In genomic region chr9:21614864-21615616, GRCm38 (mm10) we compare ENCODE assay signal across 8 mouse cellular contexts. TPM values are rescaled to one million over a fixed set of nuclear protein-coding genes. Genes with fewer than 3 reads are reported as not detected.
DNase-seq lines count a peak whose midpoint lies in the region; ATAC-seq and TF ChIP-seq lines count a peak whose summit lies in the region.

No protein-coding gene starts in this region.

- no peak for DNase-seq in kidney, adult 2 months
- no peak for DNase-seq in kidney, postnatal 4 days
- peak; percentile 33 for DNase-seq in MEL-GATA-1-ER (ENCODE audit: extremely low read depth, low read depth)
- no peak for DNase-seq in hindbrain, embryonic 11.5 days (ENCODE audit: low spot score)
- DNase-seq in layer of hippocampus, postnatal 14 days (ENCODE audit: low spot score in 2 of 2), result no peak
- DNase-seq in lung, postnatal 4 days, result no peak
- DNase-seq in gastrocnemius, postnatal 36 days, result no peak

- peak overlapping the region; percentile 87 for H3K27ac ChIP-seq in kidney, adult 2 months (ENCODE audit: insufficient read depth, low read depth, low read length)
- H3K27ac ChIP-seq in hindbrain, embryonic 11.5 days (ENCODE audit: low read depth, low read length), result peak overlapping the region; percentile 98
- H3K27ac ChIP-seq in midbrain, embryonic 12.5 days (replicated peaks), result peak overlapping the region; percentile 97

- peak overlapping the region; percentile 80 for H3K9ac ChIP-seq in hindbrain, embryonic 11.5 days (ENCODE audit: low read depth, low read length)
- H3K9ac ChIP-seq in midbrain, embryonic 12.5 days (replicated peaks), result peak overlapping the region; percentile 75

- no peaks in the 10 kb centered on the region for H3K36me3 ChIP-seq in kidney, adult 2 months (ENCODE audit: control insufficient read depth, insufficient read depth, low read length)
- no peaks in the 10 kb centered on the region for H3K36me3 ChIP-seq in hindbrain, embryonic 11.5 days (ENCODE audit: control insufficient read depth, insufficient read depth, low read length)
- H3K36me3 ChIP-seq in midbrain, embryonic 12.5 days, result peaks cover 5% of the 10 kb centered on the region; the same call in 1 of the 2 replicates

- TF ChIP-seq CTCF in kidney, adult 2 months (conservative IDR thresholded peaks at IDR 0.05; ENCODE audit: insufficient read depth, insufficient read length, low read depth, low read length), result no peak

- TF ChIP-seq POLR2A in kidney, adult 2 months (IDR thresholded peaks at IDR 0.05; ENCODE audit: low read depth, low read length), result no peak

- intact Hi-C loops in gastrocnemius, postnatal 36 days (cut with DNase I), result no loop called here

- WGBS in kidney, adult 2 months, result 69% methylated on average over 15 of the region's 15 CpGs
- WGBS in hindbrain, embryonic 11.5 days, result 80% methylated on average over 15 of the region's 15 CpGs
- 79% methylated on average over 15 of the region's 15 CpGs for WGBS in midbrain, embryonic 12.5 days

- ATAC-seq in hindbrain, embryonic 11.5 days (ENCODE audit: low FRiP score), result no peak
- ATAC-seq in midbrain, embryonic 12.5 days (ENCODE audit: low FRiP score, low read depth), result no peak

- peak overlapping the region; percentile 63 for H3K4me2 ChIP-seq in hindbrain, embryonic 11.5 days (replicated peaks; ENCODE audit: low read depth, low read length)
- peak overlapping the region; percentile 68 for H3K4me2 ChIP-seq in midbrain, embryonic 12.5 days (replicated peaks)

- peak overlapping the region; percentile 95 for H3K4me3 ChIP-seq in kidney, adult 2 months (ENCODE audit: insufficient read depth, low read depth, low read length)
- H3K4me3 ChIP-seq in hindbrain, embryonic 11.5 days (ENCODE audit: low read depth, low read length), result peak overlapping the region; percentile 63
- peak overlapping the region; percentile 62 for H3K4me3 ChIP-seq in midbrain, embryonic 12.5 days

- no peaks in the 10 kb centered on the region for H3K27me3 ChIP-seq in kidney, adult 2 months (replicated peaks; ENCODE audit: control insufficient read depth, insufficient read depth, low read length)
- H3K27me3 ChIP-seq in hindbrain, embryonic 11.5 days (ENCODE audit: control insufficient read depth, insufficient read depth, low read length), result no peaks in the 10 kb centered on the region
- no peaks in the 10 kb centered on the region for H3K27me3 ChIP-seq in midbrain, embryonic 12.5 days

- peaks cover 4% of the 10 kb centered on the region; the same call in 1 of the 2 replicates for H3K4me1 ChIP-seq in kidney, adult 2 months (ENCODE audit: control insufficient read depth, insufficient read depth, low read length)
- H3K4me1 ChIP-seq in hindbrain, embryonic 11.5 days (replicated peaks; ENCODE audit: control insufficient read depth, insufficient read depth, low read length), result no peaks in the 10 kb centered on the region; the same call in 1 of the 2 replicates
- peaks cover 26% of the 10 kb centered on the region for H3K4me1 ChIP-seq in midbrain, embryonic 12.5 days

- H3K9me3 ChIP-seq in hindbrain, embryonic 11.5 days (ENCODE audit: control insufficient read depth, low read length), result no peaks in the 10 kb centered on the region
- H3K9me3 ChIP-seq in midbrain, embryonic 12.5 days, result no peaks in the 10 kb centered on the region

RNA-seq across cellular contexts. Expression of gene Smarca4, which starts 0.9 kb away (rescaled TPM):
- 24.9 and 26.9 TPM in 2 replicates for polyA plus RNA-seq in kidney, adult 2 months (2012; rRNA removed)
- polyA plus RNA-seq in hindbrain, embryonic 11.5 days (2014; fragmentation: Nextera tagmentation; extraction: Ambion mirVana), result 142 and 146 TPM in 2 replicates
- polyA plus RNA-seq in midbrain, embryonic 12.5 days (2016; fragmentation: Nextera tagmentation; extraction: Ambion mirVana), result 178 and 189 TPM in 2 replicates
- total RNA-seq in layer of hippocampus, postnatal 14 days (2021), result 100 to 1,000 TPM; 121 to 123 TPM
- 10 to 100 TPM; 38.6 to 40.3 TPM for total RNA-seq in gastrocnemius, postnatal 36 days (2021)

RNA-seq across cellular contexts. Expression of gene Yipf2, which starts 22.4 kb away (rescaled TPM):
- 39.9 and 44.9 TPM in 2 replicates for polyA plus RNA-seq in kidney, adult 2 months (2012; rRNA removed)
- polyA plus RNA-seq in hindbrain, embryonic 11.5 days (2014; fragmentation: Nextera tagmentation; extraction: Ambion mirVana), result 16.0 and 16.9 TPM in 2 replicates
- polyA plus RNA-seq in midbrain, embryonic 12.5 days (2016; fragmentation: Nextera tagmentation; extraction: Ambion mirVana), result 20.8 and 21.2 TPM in 2 replicates
- 10 to 100 TPM; 14.7 to 15.9 TPM for total RNA-seq in layer of hippocampus, postnatal 14 days (2021)
- total RNA-seq in gastrocnemius, postnatal 36 days (2021), result 1 to 10 TPM; 3.7 to 4.6 TPM

RNA-seq across cellular contexts. Expression of gene Timm29, which starts 22.5 kb away (rescaled TPM):
- 33.6 and 34.0 TPM in 2 replicates for polyA plus RNA-seq in kidney, adult 2 months (2012; rRNA removed)
- polyA plus RNA-seq in hindbrain, embryonic 11.5 days (2014; fragmentation: Nextera tagmentation; extraction: Ambion mirVana), result 53.9 and 61.7 TPM in 2 replicates
- polyA plus RNA-seq in midbrain, embryonic 12.5 days (2016; fragmentation: Nextera tagmentation; extraction: Ambion mirVana), result 57.6 and 60.9 TPM in 2 replicates
- total RNA-seq in layer of hippocampus, postnatal 14 days (2021), result 10 to 100 TPM; 54.3 to 56.9 TPM
- total RNA-seq in gastrocnemius, postnatal 36 days (2021), result 10 to 100 TPM; 41.8 to 44.7 TPM
